Mouse (Mus musculus) frontal cortex, postnatal 36 days (tissue): ENCODE measurements around the gene Phactr4.

Experiments used
- DNase-seq, 2 experiments: peaks; one replicate each; pipeline ENCODE4 v3.0.0; 2022; ENCODE audit warnings: low spot score in 2 of 2

Phactr4 gene

GRCm38 (mm10) chr4:132369953-132370750 lies 52.1 kb downstream of the Phactr4 start:
- no peak for DNase-seq

- DNase-seq = no peak
Measured at GRCm38 (mm10) chr4:132367480-132368201, 54.6 kb downstream of the Phactr4 start.

DNA sequence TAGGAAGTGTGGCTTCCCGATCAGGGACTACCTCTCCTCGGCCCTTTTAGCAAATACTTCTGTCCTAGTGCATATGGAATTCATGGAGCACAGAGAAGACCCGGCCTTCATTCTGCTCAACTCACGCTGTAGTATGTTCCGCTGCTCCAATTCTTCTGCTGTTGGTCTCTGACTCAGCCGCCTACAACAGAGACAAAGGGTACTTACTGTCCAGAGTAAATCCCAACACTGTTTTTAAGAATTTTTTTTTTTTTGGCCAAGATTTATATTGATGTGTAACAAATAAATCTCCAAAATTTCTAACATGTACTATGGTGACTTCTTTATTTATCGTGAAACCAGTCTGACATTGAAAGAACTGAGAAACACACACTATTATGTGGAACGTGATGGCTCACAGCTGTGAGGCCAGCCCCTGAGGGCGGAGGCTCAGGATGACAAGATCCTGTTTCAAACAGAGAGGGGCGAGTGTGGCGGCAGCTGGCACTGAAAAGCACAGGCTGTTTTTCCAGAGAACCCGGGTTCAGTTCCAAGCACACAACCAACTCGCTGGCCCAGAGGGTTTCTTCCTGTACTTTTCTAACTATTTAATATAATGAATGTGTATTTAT lies 56.7 kb downstream of the Phactr4 start:
- no peak for DNase-seq

GRCm38 (mm10) chr4:132363487-132363886 lies 58.8 kb downstream of the Phactr4 start:
- DNase-seq = no peak

DNA sequence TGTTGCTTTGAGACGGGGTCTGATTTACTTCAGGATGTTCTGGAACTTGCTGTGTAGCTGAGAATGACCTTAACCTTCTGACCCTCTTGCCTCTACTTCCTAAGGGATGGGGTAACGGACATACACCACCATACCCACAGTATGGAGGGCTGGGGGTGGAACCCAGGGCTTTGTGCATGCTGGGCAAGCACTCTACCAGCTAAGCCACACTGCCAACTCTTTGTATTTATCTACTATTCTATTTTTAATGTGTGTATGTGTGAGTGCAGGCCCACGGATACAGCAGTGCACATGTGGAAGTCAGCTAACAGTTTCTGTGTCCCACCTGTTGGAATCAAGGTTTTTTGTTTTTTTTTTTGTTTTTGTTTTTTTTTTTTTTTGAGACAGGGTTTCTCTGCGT lies 62.8 kb downstream of the Phactr4 start:
- DNase-seq = no peak

GRCm38 (mm10) chr4:132356170-132356569 lies 66.1 kb downstream of the Phactr4 start:
- peak; percentile 13 to 27 for DNase-seq

DNA sequence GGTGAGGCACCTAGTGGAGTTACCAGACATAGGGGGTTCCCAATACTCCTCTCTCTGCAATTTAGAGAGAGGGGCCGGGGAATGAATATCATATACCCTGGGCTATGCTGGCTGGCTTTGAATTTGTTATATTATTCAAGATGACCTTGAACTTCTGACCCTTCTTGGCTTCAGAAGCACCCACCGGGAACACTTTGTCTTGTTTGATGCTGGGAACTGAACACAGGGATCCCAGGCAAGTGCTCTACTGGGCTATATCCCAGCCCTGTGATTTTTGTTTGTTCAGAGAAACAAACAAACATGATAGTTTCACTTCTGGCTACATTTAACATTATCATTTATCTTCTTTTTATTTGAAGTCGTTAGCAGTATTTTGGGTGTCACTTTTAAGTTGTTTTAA lies 66.9 kb downstream of the Phactr4 start:
- DNase-seq = no peak

DNA sequence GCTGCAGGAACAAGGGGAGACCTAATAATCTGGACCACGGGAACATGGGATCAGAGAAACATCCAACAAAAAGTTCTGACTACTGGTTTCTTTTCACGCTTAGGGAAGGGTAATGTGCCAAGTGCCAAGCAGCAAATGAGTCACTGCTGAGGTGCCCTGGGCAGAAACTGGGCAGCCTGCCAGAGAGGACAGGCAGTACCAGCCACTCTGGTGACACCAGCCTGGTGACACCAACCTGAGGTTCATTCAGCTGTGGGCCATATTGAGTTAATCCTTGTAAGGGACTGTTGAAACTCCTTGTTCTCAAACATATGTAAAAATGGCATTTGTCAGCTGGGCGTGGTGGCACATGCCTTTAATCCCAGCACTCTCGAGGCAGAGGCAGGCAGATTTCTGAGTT lies 67.7 kb downstream of the Phactr4 start:
- DNase-seq = no peak

DNA sequence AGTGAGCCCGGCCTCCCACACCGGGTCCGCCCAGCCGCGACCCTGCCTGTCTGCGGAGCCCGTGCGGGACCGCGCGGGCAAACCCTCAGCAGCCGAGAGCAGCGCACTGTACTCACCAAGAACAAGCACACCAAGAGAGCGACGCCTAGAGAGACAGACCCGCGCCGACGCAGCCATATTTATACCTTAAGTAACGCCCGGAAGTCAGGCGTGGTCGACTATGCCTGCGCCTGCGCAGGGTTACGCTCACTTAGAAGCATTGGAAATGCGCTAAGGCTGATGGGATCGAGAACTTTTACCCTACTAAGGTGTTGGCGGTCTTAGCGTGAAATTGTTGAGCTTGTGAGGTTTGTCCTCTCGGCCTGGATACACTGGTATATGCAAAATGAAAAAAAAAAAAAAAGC lies 68.8 kb downstream of the Phactr4 start, which contains the start of gene Rcc1:
Gene Rcc1 (minus strand): TSS at position 125 of the 405 bp plus-strand sequence.
- DNase-seq = peak; percentile 89 to 94

- no peak for DNase-seq
Measured at GRCm38 (mm10) chr4:132352739-132353138, 69.5 kb downstream of the Phactr4 start.

DNA sequence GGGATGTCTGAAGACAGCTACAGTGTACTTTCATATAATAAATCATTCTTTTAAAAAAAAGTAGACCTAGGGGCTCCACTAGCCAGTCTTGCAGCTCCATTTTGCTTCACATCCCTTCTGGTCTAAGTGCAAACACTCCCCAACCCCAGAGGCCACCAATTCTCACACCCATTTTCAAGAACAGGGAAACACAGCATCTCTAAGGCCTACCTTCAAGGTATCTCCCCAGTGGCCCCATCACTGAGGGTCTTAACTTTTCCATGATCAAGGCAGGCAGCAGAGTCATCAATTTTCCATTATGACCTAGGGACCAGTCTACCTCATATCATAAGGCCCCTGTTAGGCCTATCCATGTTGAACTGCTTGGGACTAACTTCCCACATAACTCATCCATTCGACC lies 70.9 kb downstream of the Phactr4 start:
- DNase-seq = no peak

DNA sequence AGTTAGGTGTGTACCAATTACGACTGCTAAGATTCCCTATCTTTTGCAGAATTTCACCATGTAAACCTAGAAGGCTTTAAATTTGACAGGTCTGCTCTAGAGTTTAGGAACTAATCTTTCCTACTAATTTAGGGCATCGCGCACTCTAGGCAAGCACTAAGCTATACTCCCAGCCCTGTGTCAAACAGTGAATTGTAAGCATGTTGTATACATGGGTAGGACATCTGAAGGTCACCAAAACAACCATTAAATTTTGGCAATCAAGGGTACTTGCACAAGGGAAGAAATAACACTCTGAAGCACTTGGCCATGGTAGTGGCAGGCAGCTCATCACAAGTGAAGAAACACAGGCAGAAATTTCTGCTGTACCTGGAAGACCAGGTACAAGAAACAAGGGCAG lies 71.4 kb downstream of the Phactr4 start:
- no peak for DNase-seq

- no peak for DNase-seq
Measured at GRCm38 (mm10) chr4:132350123-132350740, 72.1 kb downstream of the Phactr4 start.

GRCm38 (mm10) chr4:132349495-132350122 lies 72.7 kb downstream of the Phactr4 start:
- DNase-seq = no peak

- DNase-seq = no peak
Measured at GRCm38 (mm10) chr4:132346661-132347060, 75.6 kb downstream of the Phactr4 start.

- no peak for DNase-seq
Measured at GRCm38 (mm10) chr4:132346261-132346660, 76.0 kb downstream of the Phactr4 start.

DNA sequence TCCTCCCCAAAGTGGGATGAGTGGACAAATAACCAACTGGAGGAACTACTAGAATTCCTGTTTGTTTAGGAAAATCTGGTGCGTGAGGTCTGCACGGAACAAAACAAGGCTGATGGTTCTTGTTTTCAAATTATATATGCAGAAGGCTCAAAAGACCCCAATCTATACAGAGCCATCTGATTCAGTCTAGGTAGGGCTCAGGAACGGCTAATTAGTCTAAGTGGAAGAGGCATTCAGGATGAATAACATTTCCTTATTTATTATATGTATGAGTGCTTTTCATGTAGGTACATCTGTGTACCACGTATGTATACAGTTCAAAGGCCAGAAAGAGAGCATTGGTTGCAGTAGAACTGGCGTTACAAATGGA lies 76.5 kb downstream of the Phactr4 start:
- DNase-seq = no peak

DNA sequence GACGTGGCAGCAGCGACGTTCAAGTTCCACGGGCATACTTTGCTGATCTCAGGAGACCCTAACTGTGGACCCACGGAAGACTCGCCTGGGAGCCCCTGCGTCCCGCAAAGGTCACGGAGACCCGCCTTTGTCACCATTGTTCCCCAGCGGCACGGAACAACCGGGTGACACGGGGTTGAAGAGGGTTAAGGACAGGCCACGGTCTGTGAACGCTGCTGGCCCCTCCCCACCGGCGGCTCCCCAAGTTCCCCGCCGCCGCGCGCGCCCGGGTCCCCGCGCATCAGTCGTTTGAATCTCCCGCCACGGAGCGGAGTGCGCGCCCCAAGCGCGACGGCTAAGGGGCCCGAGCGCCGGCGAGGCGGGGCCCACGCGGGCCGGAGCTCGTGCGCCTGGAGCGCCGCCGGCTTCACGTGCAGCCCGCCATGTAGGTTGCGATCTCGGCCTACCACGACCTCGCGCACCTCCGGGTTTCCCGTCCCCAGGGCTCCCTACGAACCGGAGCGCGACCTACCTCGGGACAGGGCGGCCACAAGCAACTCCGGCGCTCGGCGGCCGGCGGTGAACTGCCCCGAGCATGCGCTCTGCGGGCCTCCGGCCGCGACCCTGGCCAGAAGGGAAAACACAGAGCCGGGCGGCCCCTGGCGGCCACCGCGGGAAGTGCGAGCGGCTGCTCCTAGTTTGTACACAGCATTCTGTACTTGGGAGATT lies 77.0 kb downstream of the Phactr4 start:
- DNase-seq = peak; percentile 92 to 97

GRCm38 (mm10) chr4:132344403-132345134 lies 77.7 kb downstream of the Phactr4 start:
- no peak for DNase-seq

GRCm38 (mm10) chr4:132341451-132341850 lies 80.8 kb downstream of the Phactr4 start:
- DNase-seq = no peak
